Mouse (Mus musculus): ENCODE results near the gene Gstt1.
A peak's percentile ranks its signal among the peaks of the same experiment; 100 is the strongest.

DNA sequence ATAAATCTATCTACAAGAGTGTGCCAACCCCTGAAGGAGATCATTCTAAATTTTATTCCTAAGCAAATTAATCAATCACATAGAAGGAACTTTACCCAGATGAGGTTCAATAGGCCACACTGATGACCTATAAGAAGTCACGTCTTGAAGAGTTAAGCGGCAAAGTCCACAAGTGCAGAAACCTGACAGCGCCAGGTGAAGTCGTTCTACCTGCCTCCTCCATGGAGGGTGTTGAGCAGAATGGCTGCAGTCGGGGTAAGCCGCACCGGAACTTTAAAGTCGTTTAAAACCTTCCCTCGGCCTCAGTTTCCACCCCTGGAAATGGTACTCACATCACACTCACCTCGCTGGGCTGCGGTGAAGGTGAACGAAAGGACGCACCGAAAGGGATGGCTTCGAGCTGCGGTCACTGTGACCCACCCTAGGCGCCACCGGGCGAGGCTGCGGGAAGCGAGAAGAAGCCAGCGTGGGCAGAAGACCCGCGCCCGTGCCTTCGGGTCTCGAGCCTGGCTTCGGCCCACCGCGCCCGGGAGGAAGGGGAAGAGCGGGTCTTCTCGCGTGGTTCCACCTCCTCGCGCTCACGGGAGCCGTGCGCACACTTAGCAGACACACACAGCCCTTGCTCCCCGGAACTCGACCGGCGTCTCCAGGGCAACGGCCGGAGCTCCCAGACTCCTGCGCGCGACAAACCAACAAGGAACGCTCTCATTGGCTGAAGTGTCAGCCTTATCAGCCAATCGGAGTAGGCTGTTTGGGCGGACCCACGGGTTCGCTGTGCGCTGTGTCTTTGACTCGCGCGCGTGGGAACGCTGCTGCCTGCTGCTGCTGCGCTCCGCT is 34.5 kb downstream of the Gstt1 start, which contains the start of gene Cabin1:
- TF ChIP-seq CTCF (IDR thresholded peaks at IDR 0.05; ENCODE audit: insufficient read depth, low read depth, low read length), result no peak
- TF ChIP-seq POLR2A (IDR thresholded peaks at IDR 0.05; ENCODE audit: insufficient read depth, low read depth, low read length), result peak; percentile 89
